Mouse (Mus musculus) E14TG2a.4 (cell line): ENCODE data around the gene Tiam2.

Experiments used
- CTCF ChIP-seq: conservative IDR thresholded peaks from 2 replicates; pipeline ENCODE4 v1.5.1; 2014; ENCODE audit warnings: low read length
- NANOG ChIP-seq: IDR thresholded peaks from 2 replicates; pipeline ENCODE4 v1.6.1; 2014; ENCODE audit warnings: borderline replicate concordance, low read length, mixed read lengths

DNA sequence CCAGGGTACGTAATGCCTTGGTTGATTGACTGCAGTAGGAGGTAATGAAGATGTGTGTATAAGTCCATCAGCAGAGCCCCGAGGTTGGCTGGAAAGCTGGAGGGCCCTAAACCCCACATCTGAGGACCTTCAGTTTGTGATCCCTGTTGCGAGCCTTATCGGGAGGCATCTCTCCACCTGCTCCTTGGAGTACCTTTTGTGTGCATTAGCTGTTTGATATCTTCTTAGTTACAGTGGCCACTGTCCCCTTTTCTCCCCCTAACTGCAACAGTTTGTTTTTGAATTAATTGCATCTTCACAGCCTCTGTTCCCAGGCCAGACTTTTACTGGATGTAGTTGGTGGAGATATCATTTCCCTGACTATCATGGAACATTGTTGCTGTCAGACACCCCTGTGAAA, 10.8 kb upstream of the Tiam2 start:
- TF ChIP-seq CTCF: no peak
- no peak for TF ChIP-seq NANOG
